Mouse (Mus musculus) ES-E14 (cell line): ENCODE data around the gene Cep95. TPM values are rescaled to one million over a fixed set of nuclear protein-coding genes. Genes with fewer than 3 reads are reported as not detected.
"Not testable (repeated sequence)": the region's sequence is repeated elsewhere in the genome, so short reads cannot be mapped to it uniquely, and the experiment has no call there.

ENCODE experiments used
- DNase-seq: peaks from one replicate; pipeline ENCODE4 v3.0.0-alpha.2; 2013; ENCODE audit warnings: low read depth, low spot score
- H3K27ac ChIP-seq: 2 replicates; pipeline ENCODE4 v1.5.1; 2012; ENCODE audit warnings: low read depth, mild to moderate bottlenecking, low read length, moderate library complexity, mixed read lengths; ENCODE audit not compliant: poor library complexity, insufficient read depth, severe bottlenecking
- H3K36me3 ChIP-seq: 2 replicates; pipeline ENCODE4 v1.6.1; 2012; ENCODE audit warnings: mild to moderate bottlenecking, low read length, moderate library complexity, mixed read lengths; ENCODE audit not compliant: control insufficient read depth, poor library complexity, insufficient read depth, severe bottlenecking
- H3K4me1 ChIP-seq, 2 experiments: fragments of 150-350 bp in 1 of 2; sonication (generic) in 1 of 2; 2 replicates each; pipeline ENCODE4 v1.6.1; 2012; ENCODE audit warnings: low read length in 2 of 2, mild to moderate bottlenecking in 1 of 2, mixed read lengths in 1 of 2; ENCODE audit not compliant: control insufficient read depth in 2 of 2, insufficient read depth in 2 of 2, poor library complexity in 1 of 2
- H3K4me3 ChIP-seq, 2 experiments: fragments of 150-350 bp in 1 of 2; sonication (generic) in 1 of 2; 2 replicates each; pipeline ENCODE4 v1.5.1; 2012; ENCODE audit warnings: low read length in 2 of 2, low read depth in 1 of 2, mild to moderate bottlenecking in 1 of 2, mixed read lengths in 1 of 2; ENCODE audit not compliant: insufficient read depth in 1 of 2, poor library complexity in 1 of 2, severe bottlenecking in 1 of 2
- H3K9ac ChIP-seq: 2 replicates; pipeline ENCODE4 v1.6.1; 2012; ENCODE audit warnings: low read depth, mild to moderate bottlenecking, low read length, mixed read lengths; ENCODE audit not compliant: poor library complexity, insufficient read depth, severe bottlenecking
- H3K9me3 ChIP-seq: fragments of 150-350 bp; sonication (generic); 2 replicates; pipeline ENCODE4 v1.6.1; 2012; ENCODE audit warnings: low read depth, mild to moderate bottlenecking, low read length; ENCODE audit not compliant: control insufficient read depth, insufficient read depth
- CHD2 ChIP-seq: IDR thresholded peaks from 2 replicates; pipeline ENCODE4 v1.6.1; 2014; ENCODE audit warnings: mild to moderate bottlenecking, low read depth, low read length, inconsistent platforms
- HCFC1 ChIP-seq: IDR thresholded peaks from 2 replicates; pipeline ENCODE4 v1.6.1; 2012; ENCODE audit warnings: low read length, inconsistent platforms, borderline replicate concordance; ENCODE audit not compliant: insufficient read depth
- MAFK ChIP-seq: IDR thresholded peaks from 2 replicates; pipeline ENCODE4 v1.6.1; 2014; ENCODE audit warnings: mild to moderate bottlenecking, low read depth, low read length, inconsistent platforms; ENCODE audit not compliant: insufficient read depth
- ZC3H11A ChIP-seq: IDR thresholded peaks from 2 replicates; pipeline ENCODE4 v1.6.1; 2012; ENCODE audit warnings: low read depth, mild to moderate bottlenecking, inconsistent platforms, low read length, borderline replicate concordance
- ZNF384 ChIP-seq: IDR thresholded peaks from 2 replicates; pipeline ENCODE4 v1.6.1; 2012; ENCODE audit warnings: low read depth, low read length, inconsistent platforms
- in situ Hi-C, 2 experiments: fragments of 600-800 bp; cut with MboI; formaldehyde crosslinking; loops; one replicate each; pipeline ENCODE4 v1.15.1; 2025; ENCODE audit warnings: low sequenced_read_pairs in 2 of 2, inconsistent platforms in 1 of 2; ENCODE audit not compliant: unreplicated experiment in 2 of 2
- total RNA-seq: library from RNA; depleted of rRNA; stranded (reverse); fragments of 300-350 nt; gene quantifications from 2 replicates; pipeline ENCODE4 v1.2.3, GENCODE M21; 2012

Cep95 gene
- total RNA-seq, 1 experiment, result 15.4 TPM

- H3K27ac ChIP-seq, result no peak overlapping the region
- H3K36me3 ChIP-seq, result no peaks in the 10 kb centered on the region
- no peak for TF ChIP-seq CHD2
- no peak for TF ChIP-seq MAFK
- TF ChIP-seq ZNF384, result peak; percentile 82; the same call in 1 of the 2 replicates
- TF ChIP-seq HCFC1, result no peak
- TF ChIP-seq ZC3H11A, result peak; percentile 85
- H3K9me3 ChIP-seq, result no peaks in the 10 kb centered on the region; the same call in 1 of the 2 replicates
- H3K4me3 ChIP-seq, result no peak overlapping the region
- in situ Hi-C loops, result loop anchor here (5.0 to 25.0 kb wide), 4 partner anchors 95 to 328 kb away; no protein-coding TSS in a partner anchor
- no peak overlapping the region for H3K9ac ChIP-seq
- DNase-seq, result peak; percentile 54
- H3K4me1 ChIP-seq, result no peaks in the 10 kb centered on the region
These were observed 46.6 kb upstream of the Cep95 start for GRCm38 (mm10) chr11:106742388-106742841.

GRCm38 (mm10) chr11:106744949-106745348 is 44.1 kb upstream of the Cep95 start:
- no peaks in the 10 kb centered on the region; the same call in 1 of the 2 replicates for H3K9me3 ChIP-seq
- H3K4me1 ChIP-seq, result no peaks in the 10 kb centered on the region
- no peak for TF ChIP-seq CHD2
- TF ChIP-seq ZC3H11A, result 0 out of 2 replicates have a peak, but pooled peaks have one; percentile 35
- in situ Hi-C loops, result loop anchor here (5.0 to 25.0 kb wide), 4 partner anchors 98 to 330 kb away; no protein-coding TSS in a partner anchor
- H3K4me3 ChIP-seq, result no peak overlapping the region
- H3K36me3 ChIP-seq, result no peaks in the 10 kb centered on the region
- no peak overlapping the region for H3K9ac ChIP-seq
- no peak overlapping the region for H3K27ac ChIP-seq
- no peak for DNase-seq

- H3K9ac ChIP-seq, H3K4me3 ChIP-seq, H3K36me3 ChIP-seq, H3K4me1 ChIP-seq, H3K27ac ChIP-seq, DNase-seq, H3K9me3 ChIP-seq: not testable (repeated sequence)
- in situ Hi-C loops, result loop anchor here (10.0 to 25.0 kb wide), 4 partner anchors 105 to 335 kb away; no protein-coding TSS in a partner anchor
These were observed 39.4 kb upstream of the Cep95 start for GRCm38 (mm10) chr11:106749557-106750120.

- Histone ChIP-seq H3K9ac (no peak within 1 kb of the TSS), H3K27ac (no peak within 1 kb of the TSS), H3K4me1 (no peaks in the 10 kb centered on the region), H3K9me3 (no peaks in the 10 kb centered on the region; the same call in 1 of the 2 replicates), H3K4me3 (no peak within 1 kb of the TSS), H3K36me3 (no peaks in the 10 kb centered on the region)
- no peak for DNase-seq
- TF ChIP-seq ZC3H11A (no peak), MAFK (no peak), CHD2 (no peak), HCFC1 (no peak), ZNF384 (no peak)
- in situ Hi-C loops, result loop anchor here in 1 of 2 experiments (10.0 kb wide), 1 partner anchor 235 kb away; no protein-coding TSS in a partner anchor
These were observed 38.8 kb upstream of the Cep95 start, which contains the start of gene Pecam1 for GRCm38 (mm10) chr11:106750121-106750751. TSS of gene Pecam1 (minus strand) at chr11:106750628.
